ENCODE assay signal across 27 mouse cellular contexts in the genomic region with DNA sequence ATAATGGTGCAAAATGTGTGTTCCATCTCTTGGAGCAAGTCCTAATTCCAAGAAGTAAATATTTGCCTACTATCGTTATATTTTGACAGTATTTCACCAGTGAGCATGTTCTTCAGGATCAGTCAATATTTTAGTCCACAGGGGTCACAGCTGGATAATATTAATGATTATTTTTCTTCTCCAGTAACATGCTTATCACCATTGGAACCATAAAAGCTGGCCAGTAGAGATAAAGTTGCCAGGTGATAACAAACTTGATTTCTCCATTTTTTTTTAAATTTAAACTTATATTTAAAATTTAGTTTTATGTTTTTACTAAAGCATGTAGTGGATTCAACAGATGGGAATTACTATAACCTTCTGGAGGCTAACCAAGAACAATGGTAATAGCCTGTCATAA.
"Had no signal": no experiment of that assay in that cellular context is flagged by ENCODE, and none has a peak within 500 bp of the region (broad histone marks: within the 10 kb centered on the region; RNA-seq: fewer than 3 reads in every experiment).

No protein-coding gene starts in this region.

- H3K4me3 ChIP-seq: embryonic facial prominence, embryonic 10.5 days; embryonic facial prominence, embryonic 12.5 days; embryonic facial prominence, embryonic 13.5 days; embryonic facial prominence, embryonic 15.5 days; erythroblast, embryonic 14.5 days; forebrain, embryonic 10.5 days; forebrain, embryonic 12.5 days; forebrain, embryonic 13.5 days; forebrain, embryonic 15.5 days; gastrocnemius, adult 2 months; heart, adult 2 months had no signal

- H3K27me3 ChIP-seq: embryonic facial prominence, embryonic 12.5 days; embryonic facial prominence, embryonic 13.5 days; embryonic facial prominence, embryonic 15.5 days; forebrain, embryonic 12.5 days; forebrain, embryonic 13.5 days; forebrain, embryonic 15.5 days had no signal

- H3K4me2 ChIP-seq: embryonic facial prominence, embryonic 12.5 days; embryonic facial prominence, embryonic 13.5 days; embryonic facial prominence, embryonic 15.5 days; forebrain, embryonic 12.5 days; forebrain, embryonic 13.5 days; forebrain, embryonic 15.5 days had no signal

- H3K9ac ChIP-seq: embryonic facial prominence, embryonic 12.5 days; embryonic facial prominence, embryonic 13.5 days; embryonic facial prominence, embryonic 15.5 days; forebrain, embryonic 12.5 days; forebrain, embryonic 13.5 days; forebrain, embryonic 15.5 days; forebrain, postnatal 0 days had no signal

- ATAC-seq: forebrain, embryonic 13.5 days; forebrain, embryonic 14.5 days; forebrain, embryonic 15.5 days; forebrain, embryonic 16.5 days; forebrain, postnatal 0 days had no signal

- H3K9me3 ChIP-seq: embryonic facial prominence, embryonic 10.5 days; embryonic facial prominence, embryonic 12.5 days; embryonic facial prominence, embryonic 13.5 days; embryonic facial prominence, embryonic 15.5 days; forebrain, embryonic 10.5 days; forebrain, embryonic 12.5 days; forebrain, embryonic 13.5 days; forebrain, embryonic 15.5 days had no signal

- DNase-seq: cerebellum, adult 9-10 months; cerebellum, adult 9-11 months; cerebellum, postnatal 10 days; cerebellum, postnatal 14 days; cerebellum, postnatal 25 days; cerebellum, postnatal 36 days; embryo, embryonic 11 days; forebrain, postnatal 0 days; gastrocnemius, adult 2 months; gastrocnemius, postnatal 10 days; gastrocnemius, postnatal 14 days; gastrocnemius, postnatal 25 days; gastrocnemius, postnatal 36 days; heart, adult 11 months; heart, adult 18-20 months; heart, adult 2 months had no signal

- H3K27ac ChIP-seq: embryonic facial prominence, embryonic 10.5 days; embryonic facial prominence, embryonic 12.5 days; embryonic facial prominence, embryonic 13.5 days; embryonic facial prominence, embryonic 15.5 days; forebrain, embryonic 10.5 days; forebrain, embryonic 12.5 days; forebrain, embryonic 13.5 days; forebrain, embryonic 15.5 days; gastrocnemius, adult 2 months; heart, adult 2 months had no signal

- H3K36me3 ChIP-seq: embryonic facial prominence, embryonic 10.5 days; embryonic facial prominence, embryonic 12.5 days; embryonic facial prominence, embryonic 13.5 days; embryonic facial prominence, embryonic 15.5 days; forebrain, embryonic 10.5 days; forebrain, embryonic 12.5 days; forebrain, embryonic 15.5 days had no signal

- H3K4me1 ChIP-seq: embryonic facial prominence, embryonic 10.5 days; embryonic facial prominence, embryonic 12.5 days; embryonic facial prominence, embryonic 13.5 days; embryonic facial prominence, embryonic 15.5 days; forebrain, embryonic 10.5 days; forebrain, embryonic 12.5 days; forebrain, embryonic 13.5 days; forebrain, embryonic 15.5 days had no signal
